Mouse (Mus musculus) gastrocnemius, postnatal 25 days (tissue): ENCODE data around the gene Top3a. TPM values are rescaled to one million over a fixed set of nuclear protein-coding genes. Genes with fewer than 3 reads are reported as not detected.

Source experiments
- DNase-seq: peaks from one replicate; pipeline ENCODE4 v3.0.0; 2022
- total RNA-seq, 2 experiments: library from RNA; stranded (reverse); gene quantifications; 1 replicate in 1 of 2; 2 replicates in 1 of 2; pipeline ENCODE4 v1.2.3; 2021

Gene Top3a
- total RNA-seq, 2 experiments from 2014 or later: 3.2 to 3.3 TPM

GRCm38 (mm10) chr11:60774841-60775240 is 2.3 kb downstream of the Top3a start:
- no peak for DNase-seq

GRCm38 (mm10) chr11:60774158-60774689 is 2.9 kb downstream of the Top3a start:
- no peak for DNase-seq

GRCm38 (mm10) chr11:60772161-60772560 is 5.0 kb downstream of the Top3a start:
- DNase-seq: no peak

GRCm38 (mm10) chr11:60770776-60771175 is 6.4 kb downstream of the Top3a start:
- DNase-seq: no peak

GRCm38 (mm10) chr11:60769322-60769721 is 7.8 kb downstream of the Top3a start:
- no peak for DNase-seq

GRCm38 (mm10) chr11:60766969-60767368 is 10.2 kb downstream of the Top3a start:
- DNase-seq: no peak

- DNase-seq: no peak
Measured at GRCm38 (mm10) chr11:60761681-60762080, 15.5 kb downstream of the Top3a start.

- no peak for DNase-seq
Measured at GRCm38 (mm10) chr11:60755570-60755969, 21.6 kb downstream of the Top3a start.

GRCm38 (mm10) chr11:60740321-60740720 is 36.8 kb downstream of the Top3a start:
- DNase-seq: no peak

- DNase-seq: no peak
Measured at GRCm38 (mm10) chr11:60737450-60737849, 39.7 kb downstream of the Top3a start.

GRCm38 (mm10) chr11:60736491-60736890 is 40.7 kb downstream of the Top3a start:
- no peak for DNase-seq

- no peak for DNase-seq
Measured at GRCm38 (mm10) chr11:60735191-60735590, 42.0 kb downstream of the Top3a start.

GRCm38 (mm10) chr11:60734206-60734605 is 43.0 kb downstream of the Top3a start:
- peak; percentile 58 for DNase-seq

- DNase-seq: peak; percentile 75
Measured at GRCm38 (mm10) chr11:60731251-60731650, 45.9 kb downstream of the Top3a start.

GRCm38 (mm10) chr11:60730169-60730568 is 47.0 kb downstream of the Top3a start:
- peak; percentile 48 for DNase-seq

- peak; percentile 78 for DNase-seq
Measured at GRCm38 (mm10) chr11:60729217-60729641, 47.9 kb downstream of the Top3a start.

GRCm38 (mm10) chr11:60728260-60728761 is 48.9 kb downstream of the Top3a start, which contains the start of gene Mief2:
Gene Mief2 (plus strand): TSS chr11:60728398.
- DNase-seq: peak; percentile 95

GRCm38 (mm10) chr11:60727392-60728140 is 49.6 kb downstream of the Top3a start:
- no peak for DNase-seq

GRCm38 (mm10) chr11:60726601-60727391 is 50.4 kb downstream of the Top3a start, which contains the start of gene Flii:
Gene Flii (minus strand): TSS chr11:60727263.
- peak; percentile 85 for DNase-seq

GRCm38 (mm10) chr11:60719263-60719662 is 57.9 kb downstream of the Top3a start:
- no peak for DNase-seq

- DNase-seq: no peak
Measured at GRCm38 (mm10) chr11:60715833-60716232, 61.3 kb downstream of the Top3a start.

- DNase-seq: peak; percentile 4
Measured at GRCm38 (mm10) chr11:60712639-60713255, 64.4 kb downstream of the Top3a start.
